Mouse (Mus musculus) small intestine, adult 2 months (tissue): ENCODE data around the gene Slc38a1.

ENCODE experiments used
- CTCF ChIP-seq: fragments of 200-500 bp; IDR thresholded peaks from 2 replicates; pipeline ENCODE4 v1.5.1; 2012; ENCODE audit warnings: low read depth, mild to moderate bottlenecking, control low read depth, inconsistent platforms, low read length, moderate library complexity, mixed read lengths; ENCODE audit not compliant: insufficient replicate concordance, insufficient read length; ENCODE audit errors: extremely low read depth
- POLR2A ChIP-seq: fragments of 200-500 bp; IDR thresholded peaks from 2 replicates; pipeline ENCODE4 v1.6.1; 2012; ENCODE audit warnings: low read depth, mild to moderate bottlenecking, control low read depth, inconsistent platforms, low read length, moderate library complexity

GRCm38 (mm10) chr15:96666663-96667062, 23.9 kb upstream of the Slc38a1 start:
- TF ChIP-seq CTCF (peak; percentile 69; the same call in 1 of the 2 replicates), POLR2A (no peak)
